Mouse (Mus musculus): Measurements from ENCODE around the gene Ptar1. TPM values are rescaled to one million over a fixed set of nuclear protein-coding genes. Genes with fewer than 3 reads are reported as not detected.
A peak's percentile ranks its signal among the peaks of the same experiment; 100 is the strongest.

Ptar1 gene
- total RNA-seq, 2 experiments from 2014 or later = 24.7 to 26.8 TPM

DNA sequence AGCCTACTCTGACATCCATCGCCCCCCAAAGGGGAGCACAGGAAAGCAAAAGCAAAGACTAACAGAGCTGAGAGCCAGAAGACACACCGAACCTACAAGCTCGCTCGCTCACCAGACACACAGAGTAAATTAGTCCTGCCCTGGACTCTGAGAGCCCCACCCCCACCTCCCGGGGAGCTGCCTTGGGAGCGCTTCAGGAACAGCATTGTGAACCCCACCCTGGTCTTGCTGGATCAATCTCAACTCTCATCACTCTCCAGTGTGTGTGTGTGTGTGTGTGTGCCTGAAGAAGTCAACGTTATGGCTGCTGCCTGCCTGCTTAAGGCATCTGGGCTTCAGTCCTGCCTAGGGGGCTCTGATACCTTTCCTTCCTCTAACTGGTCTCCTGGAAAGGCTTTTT lies 69.8 kb downstream of the Ptar1 start:
- ATAC-seq (replicated peaks; ENCODE audit: low FRiP score, poor library complexity, severe bottlenecking) = no peak

DNA sequence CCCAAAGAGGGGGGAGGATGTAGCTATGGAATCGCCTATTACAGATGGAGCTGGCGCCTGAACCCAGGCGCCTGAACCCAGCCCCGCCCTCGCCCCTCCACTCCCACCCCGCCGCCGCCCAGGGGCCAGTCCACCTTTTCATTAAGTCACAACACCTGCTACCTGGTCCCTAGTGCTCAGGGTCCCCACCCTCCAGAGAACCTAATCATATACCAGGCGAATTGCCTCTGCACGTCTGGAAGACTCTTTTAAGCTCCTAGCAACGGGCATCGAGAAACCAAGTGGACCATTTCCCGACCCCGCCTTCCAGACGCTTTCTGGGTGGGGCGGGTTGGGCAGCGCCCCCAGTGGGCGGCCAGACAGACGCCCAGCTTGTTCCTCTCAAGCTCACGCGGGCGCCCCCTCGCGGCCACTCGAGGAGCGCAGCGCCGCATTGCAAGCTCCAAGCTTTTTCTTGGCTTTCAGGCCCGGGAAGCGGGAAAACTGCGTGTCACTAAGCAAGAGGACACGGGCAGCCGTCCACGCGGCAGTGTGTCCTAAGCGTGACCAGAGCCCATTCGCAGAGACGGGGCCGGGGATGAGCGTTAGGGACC lies 70.8 kb downstream of the Ptar1 start:
- peak; percentile 65 for ATAC-seq (replicated peaks; ENCODE audit: low FRiP score, poor library complexity, severe bottlenecking)

DNA sequence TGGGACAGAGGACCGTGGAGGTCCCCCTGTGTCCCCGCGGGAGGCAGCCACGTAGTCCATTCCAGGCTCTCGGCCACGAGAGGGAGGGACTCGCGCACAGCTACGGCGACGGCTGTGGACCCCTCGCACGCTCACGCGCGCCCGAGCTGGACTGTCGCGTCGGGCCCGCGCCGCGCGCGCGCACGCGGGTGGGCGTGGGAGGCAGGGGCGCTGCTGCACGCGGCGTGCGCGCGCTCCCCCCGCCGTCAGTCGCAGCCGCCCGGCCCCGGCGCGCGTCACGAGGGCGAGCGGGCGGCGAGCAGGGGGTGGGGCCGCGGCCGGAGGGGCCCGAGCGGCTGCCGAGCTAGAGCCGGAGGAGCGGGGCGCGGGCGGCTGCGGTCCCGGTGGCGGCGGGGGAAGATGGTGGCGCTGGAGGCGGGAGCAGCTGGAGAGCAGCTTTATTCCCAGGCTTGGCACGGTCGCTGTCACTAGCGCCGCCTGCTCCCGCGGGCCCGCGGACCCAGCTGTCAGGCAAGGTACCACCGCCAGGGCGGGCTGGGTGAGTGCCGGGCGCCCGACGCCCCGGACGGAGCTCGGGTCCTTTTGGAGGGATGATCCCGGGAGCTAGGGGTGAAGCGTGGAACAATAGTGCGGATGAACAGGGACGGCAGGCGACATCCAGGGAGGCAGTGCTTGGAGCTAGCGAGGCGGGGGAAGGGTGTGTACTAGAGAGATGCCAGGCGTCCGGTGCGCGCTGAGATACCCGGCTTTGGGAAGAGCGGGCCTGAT lies 71.5 kb downstream of the Ptar1 start, which contains the start of gene Apba1:
Gene Apba1, plus strand, starts transcription at position 334 of the 768 bp plus-strand sequence.
- ATAC-seq (replicated peaks; ENCODE audit: low FRiP score, poor library complexity, severe bottlenecking) = no peak; the same call in 1 of the 2 replicates

DNA sequence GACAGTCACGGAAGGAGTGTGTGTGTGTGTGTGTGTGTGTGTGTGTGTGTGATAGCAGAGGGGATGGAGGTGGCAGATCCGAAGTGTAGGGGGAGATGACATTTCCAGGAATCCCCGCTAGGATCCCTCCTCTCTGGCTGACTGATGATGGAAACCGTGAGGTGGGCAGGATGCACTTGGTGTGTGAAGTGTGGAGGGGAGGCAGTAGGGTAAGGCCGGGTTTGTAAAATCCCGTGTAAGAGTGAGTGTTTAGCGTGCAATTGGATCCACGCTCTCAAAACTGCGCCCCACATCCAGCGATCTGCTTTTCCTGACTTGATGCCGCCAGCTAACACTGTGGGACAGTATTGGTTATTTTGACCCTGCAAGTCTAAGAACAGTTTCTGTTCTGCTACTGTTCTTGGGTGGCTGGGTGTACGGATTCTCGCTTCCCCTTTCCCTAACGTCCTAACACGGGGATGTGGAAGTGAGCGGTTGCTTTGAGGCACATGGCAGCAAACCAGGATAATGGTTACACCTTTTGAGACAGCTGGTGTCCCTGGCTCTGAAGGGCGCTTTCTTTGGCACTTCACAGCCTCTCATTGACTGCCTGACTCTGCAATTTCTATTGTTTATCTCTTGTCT lies 72.2 kb downstream of the Ptar1 start:
- no peak for ATAC-seq (replicated peaks; ENCODE audit: low FRiP score, poor library complexity, severe bottlenecking)

DNA sequence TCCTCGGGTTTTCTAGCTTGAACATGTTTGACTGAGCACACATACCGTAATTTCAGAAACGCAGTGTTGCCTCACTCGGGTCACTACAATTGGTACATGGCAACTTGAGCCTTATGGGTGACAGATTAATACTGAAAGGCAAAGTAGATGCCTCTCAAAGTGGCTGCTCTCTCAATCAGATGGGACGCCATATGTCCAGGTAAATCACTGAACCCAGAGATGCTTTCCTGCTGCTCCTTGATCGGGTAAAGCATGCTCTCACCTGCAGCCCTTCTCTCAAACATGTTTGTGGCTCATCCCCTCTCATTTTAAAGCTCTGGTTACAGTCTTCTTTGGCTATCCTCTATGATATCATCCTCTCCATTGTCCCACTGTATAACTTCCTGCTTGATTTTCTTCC lies 76.1 kb downstream of the Ptar1 start:
- ATAC-seq (replicated peaks; ENCODE audit: low FRiP score, poor library complexity, severe bottlenecking) = no peak

DNA sequence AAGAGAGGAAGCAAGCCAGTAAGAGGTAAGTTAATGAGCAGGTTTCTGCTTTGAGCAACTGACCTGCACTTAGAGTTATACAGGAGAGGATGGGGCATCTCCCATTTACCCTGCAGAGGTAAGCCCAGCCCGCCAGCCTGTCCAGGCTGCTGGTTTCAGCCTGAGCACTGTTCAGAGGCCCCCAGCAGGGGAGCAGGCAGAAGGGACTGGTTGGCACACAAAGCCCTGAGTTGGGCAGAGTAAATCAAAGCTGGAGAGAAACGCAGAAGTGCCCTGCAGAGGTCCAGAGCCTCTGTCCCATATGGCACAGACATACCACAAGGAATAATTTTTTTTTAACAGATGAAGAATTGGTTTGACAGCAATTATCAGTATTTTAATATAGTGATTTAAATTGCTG lies 76.8 kb downstream of the Ptar1 start:
- ATAC-seq (replicated peaks; ENCODE audit: low FRiP score, poor library complexity, severe bottlenecking) = no peak

DNA sequence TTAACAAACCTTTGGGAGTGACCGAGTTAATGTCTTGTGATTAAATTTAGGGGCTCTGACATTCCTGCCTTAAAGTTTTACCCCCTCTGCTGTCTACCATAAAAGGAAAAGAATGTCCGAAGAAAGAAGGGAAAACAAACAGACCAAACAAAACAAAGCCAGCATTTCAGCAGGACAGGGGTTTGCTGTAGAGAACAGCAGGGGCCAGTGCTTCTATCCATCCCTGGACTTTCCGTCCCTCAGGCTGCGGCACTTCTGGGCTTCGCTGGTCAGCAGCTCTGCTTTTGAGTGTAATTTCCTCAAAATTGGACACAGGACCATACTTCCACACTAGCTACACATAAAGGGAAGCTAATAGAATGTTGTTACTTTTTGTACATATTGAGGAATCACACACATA lies 81.6 kb downstream of the Ptar1 start:
- no peak for ATAC-seq (replicated peaks; ENCODE audit: low FRiP score, poor library complexity, severe bottlenecking)

DNA sequence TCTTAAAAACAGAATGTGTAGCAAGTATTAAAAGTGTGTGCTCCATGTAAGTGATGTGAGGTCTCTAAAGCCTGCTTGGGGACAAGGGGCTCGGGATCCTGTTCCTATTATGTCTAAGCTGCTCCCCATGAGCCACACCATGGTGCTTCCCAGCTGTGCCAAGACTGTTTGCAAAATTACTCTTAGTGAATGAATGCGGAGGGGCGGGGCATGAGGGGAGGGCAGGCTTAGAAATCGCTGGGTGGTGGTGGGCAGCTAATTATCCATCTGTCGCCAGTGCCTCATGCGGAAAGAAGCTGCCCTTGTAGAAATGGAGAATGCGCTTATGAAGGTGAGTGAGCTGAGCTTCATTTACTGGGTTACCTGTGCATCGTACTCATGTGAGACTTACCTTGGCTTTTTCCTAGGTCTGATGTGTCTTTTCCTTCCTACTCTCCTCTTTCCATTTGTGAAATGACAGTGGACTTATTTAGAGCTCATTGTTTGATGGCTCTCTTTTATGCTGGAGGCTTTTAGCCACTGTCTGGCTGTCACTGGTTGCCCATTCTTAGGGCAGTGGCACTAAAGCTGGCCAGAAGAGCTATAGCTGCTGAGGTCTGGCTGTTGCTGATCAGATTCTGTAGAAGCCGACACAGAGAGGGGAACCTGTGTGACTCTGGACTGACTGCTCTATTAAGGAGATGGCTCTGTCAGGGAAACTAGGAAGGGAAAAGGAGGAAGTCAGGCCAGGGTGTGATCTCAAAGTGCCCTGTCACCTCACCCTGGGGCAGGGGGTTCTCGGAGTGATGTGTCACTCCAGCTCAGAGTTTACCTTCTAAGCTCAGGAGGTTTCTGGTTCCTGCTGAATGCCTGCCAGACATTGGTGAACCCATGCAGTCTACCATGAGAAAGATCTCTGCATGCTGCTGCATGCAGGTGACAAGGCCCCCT lies 83.5 kb downstream of the Ptar1 start:
- ATAC-seq (replicated peaks; ENCODE audit: low FRiP score, poor library complexity, severe bottlenecking) = no peak

DNA sequence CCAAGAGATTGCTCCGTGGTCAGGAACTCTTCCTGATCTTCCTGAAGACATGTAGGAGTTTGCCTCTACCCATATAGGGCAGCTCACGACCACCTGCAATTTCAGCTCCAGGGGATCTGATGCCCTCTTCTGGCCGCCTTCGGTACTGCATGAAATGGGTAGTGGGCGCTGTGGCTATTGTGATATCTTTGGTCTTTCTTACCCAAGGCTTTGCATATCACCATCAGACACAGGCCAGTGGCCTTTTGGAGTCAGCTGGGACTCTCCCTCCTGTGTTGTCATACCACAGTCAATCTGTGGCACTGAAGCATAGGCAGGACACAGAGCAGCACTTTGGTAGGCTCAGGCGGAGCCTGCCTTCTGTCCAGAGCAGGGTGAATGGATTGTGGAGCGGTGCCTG lies 84.7 kb downstream of the Ptar1 start:
- no peak for ATAC-seq (replicated peaks; ENCODE audit: low FRiP score, poor library complexity, severe bottlenecking)

DNA sequence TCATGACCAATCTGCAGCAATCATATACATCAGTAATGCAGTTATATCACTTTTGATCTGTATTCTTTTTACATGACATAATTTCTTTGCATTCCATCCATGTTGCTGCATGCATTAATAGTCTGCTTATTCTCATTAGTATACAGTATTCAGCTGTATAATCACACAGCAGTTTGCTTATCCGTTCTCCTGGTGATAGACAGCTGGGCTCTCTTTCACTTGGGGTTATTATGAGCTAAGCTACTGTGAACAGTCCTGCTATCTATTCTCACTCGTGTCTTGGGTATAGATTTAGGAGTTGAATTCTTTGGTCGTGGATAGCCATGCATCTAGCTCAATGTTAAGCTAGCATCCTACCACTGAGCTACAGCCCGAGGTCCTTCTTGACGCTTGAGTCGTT lies 88.1 kb downstream of the Ptar1 start:
- no peak for ATAC-seq (replicated peaks; ENCODE audit: low FRiP score, poor library complexity, severe bottlenecking)

DNA sequence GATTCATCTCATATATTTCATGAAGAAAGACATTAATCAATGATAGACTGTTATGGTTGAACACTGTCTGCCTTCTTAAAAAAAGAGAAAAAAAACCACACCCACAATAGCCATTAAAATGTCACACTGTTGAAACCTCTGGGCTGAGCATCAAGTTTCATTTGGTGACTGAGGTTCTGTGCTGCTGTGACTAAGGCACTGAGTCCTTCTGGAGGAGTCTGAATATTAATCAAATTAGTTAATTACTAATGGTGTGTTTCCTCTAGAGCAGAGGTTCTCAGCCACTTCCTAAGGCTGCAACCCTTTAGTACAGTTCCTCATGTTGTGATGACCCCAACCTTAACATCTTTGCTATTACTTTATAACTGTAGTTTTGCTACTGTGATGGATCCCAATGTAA lies 91.9 kb downstream of the Ptar1 start:
- no peak for ATAC-seq (replicated peaks; ENCODE audit: low FRiP score, poor library complexity, severe bottlenecking)

DNA sequence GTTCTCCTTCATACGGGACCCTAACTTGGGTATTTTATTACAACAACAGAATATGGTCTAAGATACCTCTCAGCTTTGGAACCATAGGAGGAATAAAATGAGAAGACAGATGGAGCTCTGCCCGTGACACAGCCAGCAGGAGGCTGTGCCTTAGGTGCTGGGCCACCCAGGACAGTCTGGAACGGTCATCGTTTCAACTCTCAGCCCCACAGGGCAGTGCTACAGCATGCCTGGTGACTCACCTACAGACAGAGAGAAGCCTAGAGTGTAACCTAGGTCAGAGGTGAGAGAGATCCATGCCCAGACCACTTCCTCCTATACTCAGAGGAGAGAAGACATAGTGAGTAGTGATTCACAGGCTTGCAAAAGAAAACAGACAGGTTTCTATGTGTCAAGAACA lies 92.9 kb downstream of the Ptar1 start:
- ATAC-seq (replicated peaks; ENCODE audit: low FRiP score, poor library complexity, severe bottlenecking) = no peak

Other genes with a start within 250 kb of the Ptar1 start
- gene Mamdc2, start 239.0 kb upstream of the Ptar1 start, total RNA-seq (2015; ENCODE audit: low replicate concordance) = not detected in 2 replicates
- not detected in 2 replicates for gene Mamdc2, start 239.0 kb upstream of the Ptar1 start, total RNA-seq (2017; ENCODE audit: low replicate concordance)
- gene 1700028P14Rik, start 34.6 kb upstream of the Ptar1 start, total RNA-seq (2015; ENCODE audit: low replicate concordance) = not detected in 2 replicates
- gene 1700028P14Rik, start 34.6 kb upstream of the Ptar1 start, total RNA-seq (2017; ENCODE audit: low replicate concordance) = not detected in 2 replicates
- gene Apba1, start 71.5 kb downstream of the Ptar1 start, total RNA-seq (2015; ENCODE audit: low replicate concordance) = 1.1 and 1.7 TPM in 2 replicates
- 0.90 and 2.3 TPM in 2 replicates for gene Apba1, start 71.5 kb downstream of the Ptar1 start, total RNA-seq (2017; ENCODE audit: low replicate concordance)